Mouse (Mus musculus): Measurements from ENCODE around the gene Tspan18.

DNA sequence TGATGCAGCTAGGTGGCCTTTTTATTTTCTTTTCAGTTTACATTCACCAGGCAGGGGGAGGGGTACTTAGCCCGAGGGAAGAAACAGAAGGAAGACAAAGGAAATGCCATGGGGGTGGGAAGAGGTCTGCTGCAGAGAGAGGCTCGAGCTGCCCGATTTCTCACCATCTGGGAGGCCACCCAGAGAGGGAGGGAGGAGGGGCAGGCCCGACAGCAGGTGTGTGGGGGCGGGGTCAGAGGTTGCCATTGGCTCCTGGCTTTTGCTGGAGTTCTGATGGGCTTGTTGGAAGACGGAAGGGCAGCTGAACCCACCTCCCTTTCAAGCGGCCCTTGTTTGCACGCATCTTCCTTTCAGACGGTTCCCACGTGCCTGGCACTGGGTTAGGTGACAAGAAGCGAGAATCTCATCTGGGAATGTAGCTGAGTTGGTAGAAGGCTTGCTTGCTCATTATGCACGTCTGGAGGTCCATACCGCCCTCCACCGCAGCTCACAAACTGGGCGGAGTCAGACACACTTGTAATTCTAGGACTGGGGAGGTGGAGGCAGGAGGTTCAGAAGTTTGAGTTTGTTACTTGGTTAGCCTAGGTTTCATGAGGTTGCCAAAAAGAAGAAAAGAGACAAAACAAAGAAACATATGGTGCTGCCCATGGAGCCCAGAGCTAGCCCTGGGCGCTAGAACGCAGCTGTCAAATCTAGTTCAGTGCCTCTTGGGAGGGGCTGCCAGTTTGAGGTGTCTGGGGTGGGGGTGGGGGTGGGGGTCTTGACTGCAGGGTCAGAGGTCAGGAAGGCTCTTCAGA, 157.2 kb downstream of the Tspan18 start:
- no peak for TF ChIP-seq POLR2A (IDR thresholded peaks at IDR 0.05; ENCODE audit: low read depth, low read length)
- TF ChIP-seq CTCF (IDR thresholded peaks at IDR 0.05; ENCODE audit: extremely low read depth, insufficient read length, insufficient replicate concordance, low read depth, low read length) = no peak
